Mouse (Mus musculus): ENCODE results near the gene Susd2.

- TF ChIP-seq CTCF (conservative IDR thresholded peaks at IDR 0.05; ENCODE audit: insufficient read depth, insufficient read length, low read depth, low read length) (no peak), POLR2A (IDR thresholded peaks at IDR 0.05; ENCODE audit: low read depth, low read length) (no peak)
These were observed 42.9 kb upstream of the Susd2 start for GRCm38 (mm10) chr10:75686724-75687123.

Measured in kidney, adult 2 months (tissue).